Mouse (Mus musculus) kidney, postnatal 25 days (tissue): Measurements from ENCODE around the gene Mcoln3.

Experiments
- DNase-seq, 2 experiments: peaks; one replicate each; pipeline ENCODE4 v3.0.0; 2021; ENCODE audit warnings: mixed read lengths in 2 of 2

The Mcoln3 gene

DNA sequence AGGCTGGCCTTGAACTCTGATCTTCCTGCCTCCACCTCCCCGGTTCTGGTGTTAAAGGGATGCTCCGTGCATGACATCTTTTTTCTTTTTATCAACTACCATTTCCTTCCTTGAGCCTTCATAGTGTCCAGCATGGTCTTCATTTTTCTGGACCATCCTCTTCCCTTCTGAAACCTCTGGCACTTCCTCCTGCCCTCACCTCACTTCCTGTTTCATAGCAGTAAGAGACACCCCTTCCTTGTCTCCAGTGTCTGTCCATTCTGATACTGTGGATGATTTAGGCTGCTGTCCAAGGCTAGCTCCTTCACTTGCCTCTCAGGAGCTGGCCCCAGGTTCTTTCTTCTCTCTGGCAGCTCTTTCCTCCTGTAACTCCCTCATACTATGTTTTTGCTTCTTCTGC is 18.2 kb downstream of the Mcoln3 start:
- no peak for DNase-seq

DNA sequence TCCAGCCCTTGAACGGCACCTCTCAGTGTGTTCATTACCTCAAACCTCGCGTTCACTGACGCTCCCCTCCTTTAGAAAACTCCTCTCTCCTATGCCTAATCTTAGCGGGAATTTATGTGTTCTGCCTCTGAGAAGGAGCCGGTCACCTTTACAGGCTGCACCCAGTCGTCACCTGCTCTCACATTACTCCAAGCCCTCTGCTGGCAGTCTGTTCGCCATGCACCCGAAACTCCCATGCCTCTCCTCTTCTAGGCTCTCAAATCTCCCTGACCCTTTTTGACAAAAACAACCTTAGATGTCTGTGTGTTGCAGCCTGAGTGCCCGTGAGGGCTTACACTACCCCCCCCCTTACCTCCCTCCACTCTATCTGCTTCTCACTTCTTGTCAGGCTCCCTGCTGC is 19.2 kb downstream of the Mcoln3 start:
- peak; percentile 38 to 45 for DNase-seq

DNA sequence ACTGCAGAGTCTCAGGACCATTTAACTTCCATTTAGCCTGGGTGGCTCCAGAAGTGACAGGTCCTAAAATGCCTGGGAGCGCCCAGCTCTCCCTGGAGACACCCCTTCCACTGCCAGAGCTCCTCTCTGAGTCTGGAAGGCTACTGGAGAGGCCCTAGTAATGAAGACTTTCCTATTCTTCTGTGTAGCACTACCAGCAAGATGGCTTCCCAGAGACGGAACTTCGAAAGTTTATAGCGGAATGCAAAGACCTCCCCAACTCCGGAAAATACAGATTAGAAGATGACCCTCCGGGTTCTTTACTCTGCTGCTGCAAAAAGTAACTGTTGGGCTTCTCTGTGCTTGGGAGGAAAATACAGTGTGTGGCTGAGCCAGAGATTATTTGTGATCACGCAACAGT is 23.0 kb downstream of the Mcoln3 start:
- no peak for DNase-seq

DNA sequence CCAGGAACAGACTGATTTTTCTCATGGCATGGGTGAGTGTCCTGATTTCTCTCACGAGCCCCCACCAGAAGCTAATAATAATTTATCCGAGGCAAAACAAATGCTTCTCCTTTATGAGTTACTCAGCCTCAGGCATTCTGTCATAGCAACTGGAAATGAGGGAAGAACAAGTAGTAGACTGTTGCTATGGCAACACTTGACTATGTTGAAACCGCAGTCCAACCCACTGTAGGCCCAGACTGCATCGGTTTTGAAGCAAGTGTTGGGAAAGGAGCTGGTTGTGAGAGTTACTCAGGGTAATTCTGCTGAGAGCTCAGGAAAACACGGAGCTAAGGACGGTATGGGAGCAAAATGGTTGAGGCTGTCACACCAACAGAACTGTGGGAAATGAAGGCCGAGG is 25.3 kb downstream of the Mcoln3 start:
- no peak for DNase-seq

DNA sequence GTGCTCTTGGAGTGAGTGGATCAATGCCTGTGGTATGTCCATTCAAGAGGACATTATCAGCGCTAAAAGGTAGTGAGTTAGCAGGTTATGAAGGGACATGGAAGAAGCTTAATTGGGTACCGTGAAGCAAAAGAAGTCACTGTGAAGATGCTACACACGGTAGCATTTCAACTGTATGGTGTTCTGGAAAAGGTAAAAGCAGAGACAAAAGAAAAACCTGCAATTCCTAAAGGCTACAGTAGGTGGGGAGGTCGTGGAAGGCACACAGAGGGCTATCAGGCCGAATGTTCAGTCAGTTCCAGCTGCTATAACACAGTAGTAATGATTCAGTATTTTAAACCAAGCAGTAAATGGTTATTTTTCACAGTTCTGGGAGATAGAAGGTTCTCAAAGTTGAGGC is 28.3 kb downstream of the Mcoln3 start:
- no peak for DNase-seq

DNA sequence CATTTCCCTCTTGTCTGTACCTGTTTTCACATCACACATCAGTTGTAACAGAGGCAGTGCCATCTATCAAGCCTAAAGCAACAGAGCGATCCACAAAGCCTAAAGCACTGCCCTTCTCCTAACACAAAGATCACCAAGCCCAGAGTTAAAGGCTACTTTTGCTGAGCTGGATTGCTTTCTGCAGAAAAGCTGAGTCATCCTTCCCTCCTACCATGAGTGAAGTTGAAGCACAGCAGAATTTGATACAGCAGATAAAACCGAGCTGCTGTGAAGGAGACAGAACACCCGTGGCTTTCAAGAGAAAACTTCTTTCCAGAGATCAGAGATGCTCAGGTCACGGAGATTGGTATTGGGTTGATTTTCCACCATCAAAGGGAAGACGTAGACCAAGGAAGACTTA is 28.9 kb downstream of the Mcoln3 start:
- no peak for DNase-seq

DNA sequence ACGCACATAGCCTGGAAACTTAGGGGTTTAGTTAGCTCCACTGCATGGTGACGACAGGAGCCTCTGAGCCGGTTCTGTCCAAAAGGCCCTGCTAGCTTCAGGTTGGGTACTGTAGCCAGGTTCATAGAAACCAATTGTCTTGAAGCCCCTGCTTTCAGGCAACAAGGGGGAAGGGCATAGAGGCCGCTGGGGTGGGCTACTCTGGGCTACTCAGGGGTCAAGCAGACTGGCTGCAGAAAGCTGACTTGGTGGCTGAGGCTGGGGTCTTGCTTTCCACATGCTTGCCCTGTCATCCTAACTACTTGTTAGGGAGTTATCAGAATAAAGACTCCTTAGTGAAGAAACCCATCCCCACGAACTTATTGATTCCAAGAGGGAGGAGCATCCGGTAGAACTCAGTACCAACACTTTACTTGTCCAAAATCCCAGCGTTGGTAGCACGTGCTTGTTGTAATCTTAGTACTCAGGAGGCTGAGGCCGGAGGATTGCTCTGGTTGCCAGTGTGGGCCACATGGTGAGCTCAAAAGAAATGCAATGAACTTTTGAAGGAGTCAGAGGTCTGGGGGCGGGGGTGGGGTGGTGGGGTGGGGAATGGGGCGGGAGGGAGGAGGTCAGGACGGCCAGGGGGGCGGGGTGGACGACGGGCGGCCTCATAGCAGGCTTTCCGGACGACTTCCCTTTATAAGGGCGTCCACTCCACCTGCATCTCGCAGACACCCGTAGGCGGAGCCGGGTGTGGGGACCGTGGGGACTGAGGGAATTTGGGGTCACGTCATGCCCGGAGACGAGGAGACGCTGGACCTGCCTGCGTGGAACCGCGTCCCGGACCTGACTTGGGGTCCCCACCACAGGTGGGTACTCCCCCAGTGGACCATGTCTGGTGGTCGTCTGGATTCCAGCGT is 32.2 kb downstream of the Mcoln3 start, which contains the start of gene Mcoln2:
Mcoln2 (plus strand) TSS at position 678 of the 902 bp plus-strand sequence.
- DNase-seq: peak; percentile 9 to 61

DNA sequence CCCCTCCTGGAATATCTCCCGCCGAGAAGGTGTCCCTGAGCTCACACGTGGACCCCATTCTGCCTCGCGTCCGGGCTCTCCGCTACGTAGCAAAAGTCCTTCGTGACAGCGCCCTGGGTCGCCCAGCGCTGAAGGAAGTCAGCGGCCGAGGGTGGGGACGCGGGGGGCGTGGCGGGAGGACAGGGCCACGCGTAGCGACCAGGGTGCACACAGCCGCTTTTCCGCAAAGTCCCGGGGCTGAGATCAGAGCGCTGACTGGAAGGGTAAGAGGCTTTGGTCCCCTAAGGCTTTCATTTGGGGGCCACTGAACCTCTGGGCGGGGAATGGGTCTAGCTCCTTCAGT is 32.8 kb downstream of the Mcoln3 start:
- peak; percentile 40 to 65 for DNase-seq

DNA sequence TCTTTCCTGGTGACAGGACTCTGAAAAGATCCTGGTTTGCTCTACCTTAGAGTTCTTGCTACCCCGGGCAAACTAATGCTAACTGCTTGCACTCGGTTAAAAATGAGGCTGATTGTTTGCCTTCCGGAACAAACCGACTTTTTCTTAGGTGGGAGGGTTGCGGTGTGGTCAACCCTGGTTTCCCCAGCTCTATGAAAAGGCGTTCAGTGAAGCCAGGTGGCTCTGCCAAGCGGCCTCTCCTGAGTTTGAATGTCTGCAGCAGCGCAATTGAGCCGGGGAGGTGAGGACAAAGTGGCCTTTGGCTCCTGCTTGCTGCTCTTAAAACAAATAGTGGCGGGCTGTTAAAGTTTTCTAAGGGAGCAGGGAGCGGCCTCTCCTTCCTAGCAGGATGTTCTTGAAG is 33.3 kb downstream of the Mcoln3 start:
- DNase-seq: peak; percentile 53 to 69

DNA sequence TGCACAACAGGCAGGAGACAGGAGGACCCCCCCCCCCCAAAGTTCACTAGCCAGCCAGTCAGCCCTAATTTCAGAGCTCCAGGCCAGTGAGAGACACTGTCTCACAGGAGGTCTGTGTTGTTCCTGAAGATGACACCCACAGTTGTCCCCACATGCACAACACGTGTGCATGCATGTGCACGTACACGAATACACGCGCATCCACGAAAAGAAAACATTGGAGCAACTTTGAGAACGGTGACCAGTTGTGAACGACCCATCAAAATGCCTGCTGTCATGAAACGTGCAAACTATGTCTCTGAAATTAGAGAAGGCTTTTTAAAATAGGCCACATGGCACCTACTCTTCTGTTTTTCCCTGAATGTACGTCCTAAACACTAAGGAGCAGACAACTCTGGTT is 34.1 kb downstream of the Mcoln3 start:
- no peak for DNase-seq

DNA sequence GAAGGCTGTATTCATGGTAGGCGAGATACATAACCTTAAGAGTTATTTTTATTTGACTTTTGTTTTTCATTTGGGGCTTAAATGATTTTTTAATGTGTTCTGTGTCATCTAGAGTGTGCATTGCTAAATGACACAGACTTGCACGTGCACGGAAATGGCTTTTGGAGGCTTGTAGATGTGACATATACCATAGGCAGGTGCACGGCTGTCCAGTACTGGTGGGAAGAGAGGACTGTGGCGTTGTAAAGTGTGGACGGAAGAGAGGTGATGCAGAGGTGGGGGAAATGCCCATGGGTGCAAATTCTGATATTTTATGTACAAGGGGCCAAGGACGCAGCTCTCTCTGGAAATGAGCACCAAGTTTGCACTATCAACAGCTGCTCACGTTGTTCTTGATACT is 34.5 kb downstream of the Mcoln3 start:
- no peak for DNase-seq

DNA sequence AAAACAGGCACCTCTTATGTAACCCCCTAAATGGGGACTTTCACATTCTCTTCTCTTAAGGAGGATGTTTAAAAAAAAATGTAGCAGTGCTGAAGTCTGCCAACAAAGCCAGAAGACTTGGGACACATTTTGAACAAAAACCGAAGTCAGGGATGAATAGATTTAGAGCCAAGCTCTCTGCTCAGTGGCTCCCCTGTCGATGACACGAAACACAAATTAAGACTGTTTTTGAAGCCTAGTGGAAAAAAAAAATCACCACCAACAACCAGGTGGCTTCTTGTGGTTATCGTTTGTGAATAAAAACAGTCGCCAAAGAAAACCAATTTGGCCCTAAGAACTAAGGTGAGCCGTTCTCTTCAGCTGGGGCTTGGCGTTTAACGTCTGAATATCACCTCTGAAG is 35.1 kb downstream of the Mcoln3 start:
- DNase-seq: no peak

DNA sequence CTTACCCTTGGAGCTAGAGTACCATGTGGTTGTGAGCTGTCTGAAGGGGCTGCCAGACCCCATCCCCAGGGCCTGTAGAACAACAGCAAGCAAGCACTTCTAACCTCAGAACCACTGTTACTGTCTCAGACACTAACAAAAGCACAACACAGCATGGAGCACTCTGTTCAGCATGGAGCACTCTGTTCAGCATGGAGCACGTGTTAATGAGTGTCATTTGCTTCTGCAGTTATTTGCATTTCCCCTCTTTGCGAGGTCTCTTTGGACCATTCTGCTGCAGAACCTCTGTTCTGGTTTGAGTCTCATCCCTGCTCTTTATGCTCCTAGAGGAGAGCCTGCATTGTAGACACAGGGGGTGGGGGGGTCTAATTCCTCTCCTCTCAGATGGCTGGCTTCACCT is 35.7 kb downstream of the Mcoln3 start:
- DNase-seq: no peak

DNA sequence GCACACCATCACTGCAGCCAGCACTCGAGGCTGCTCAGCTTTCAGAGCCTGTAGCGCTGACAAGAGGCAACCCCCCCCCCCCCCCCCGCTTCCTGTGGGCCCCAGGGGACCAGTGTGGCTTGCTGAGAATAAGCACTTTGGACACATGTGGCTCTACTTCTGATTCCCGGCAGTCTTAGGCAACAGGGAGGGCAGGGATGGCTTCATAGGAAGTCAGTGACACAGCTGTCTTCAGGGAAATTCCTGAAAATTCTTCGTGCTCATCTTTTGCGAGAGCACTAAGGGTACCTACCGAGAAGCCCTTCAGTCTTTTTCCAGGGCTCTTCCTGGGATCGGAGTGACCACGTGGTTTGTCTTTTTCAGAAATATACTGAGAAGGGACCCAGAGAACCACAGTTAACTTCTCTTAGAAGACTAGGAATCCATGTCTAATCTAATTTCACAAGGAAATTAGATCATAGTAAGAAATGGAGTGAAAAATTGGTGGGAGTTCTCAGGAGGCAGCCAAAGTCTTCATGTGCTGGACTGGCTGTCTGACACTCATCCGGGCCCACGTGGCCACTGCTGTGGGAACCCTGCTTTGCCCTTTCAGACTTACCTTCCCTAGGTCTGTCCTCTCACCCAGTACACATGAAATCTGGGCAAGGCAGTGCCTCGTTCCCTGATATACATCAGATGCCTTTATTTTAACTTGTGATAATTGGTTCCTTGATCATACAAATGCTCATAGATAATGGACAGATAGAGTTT is 36.8 kb downstream of the Mcoln3 start:
- DNase-seq: peak in 1 of 2 experiments; percentile 40

DNA sequence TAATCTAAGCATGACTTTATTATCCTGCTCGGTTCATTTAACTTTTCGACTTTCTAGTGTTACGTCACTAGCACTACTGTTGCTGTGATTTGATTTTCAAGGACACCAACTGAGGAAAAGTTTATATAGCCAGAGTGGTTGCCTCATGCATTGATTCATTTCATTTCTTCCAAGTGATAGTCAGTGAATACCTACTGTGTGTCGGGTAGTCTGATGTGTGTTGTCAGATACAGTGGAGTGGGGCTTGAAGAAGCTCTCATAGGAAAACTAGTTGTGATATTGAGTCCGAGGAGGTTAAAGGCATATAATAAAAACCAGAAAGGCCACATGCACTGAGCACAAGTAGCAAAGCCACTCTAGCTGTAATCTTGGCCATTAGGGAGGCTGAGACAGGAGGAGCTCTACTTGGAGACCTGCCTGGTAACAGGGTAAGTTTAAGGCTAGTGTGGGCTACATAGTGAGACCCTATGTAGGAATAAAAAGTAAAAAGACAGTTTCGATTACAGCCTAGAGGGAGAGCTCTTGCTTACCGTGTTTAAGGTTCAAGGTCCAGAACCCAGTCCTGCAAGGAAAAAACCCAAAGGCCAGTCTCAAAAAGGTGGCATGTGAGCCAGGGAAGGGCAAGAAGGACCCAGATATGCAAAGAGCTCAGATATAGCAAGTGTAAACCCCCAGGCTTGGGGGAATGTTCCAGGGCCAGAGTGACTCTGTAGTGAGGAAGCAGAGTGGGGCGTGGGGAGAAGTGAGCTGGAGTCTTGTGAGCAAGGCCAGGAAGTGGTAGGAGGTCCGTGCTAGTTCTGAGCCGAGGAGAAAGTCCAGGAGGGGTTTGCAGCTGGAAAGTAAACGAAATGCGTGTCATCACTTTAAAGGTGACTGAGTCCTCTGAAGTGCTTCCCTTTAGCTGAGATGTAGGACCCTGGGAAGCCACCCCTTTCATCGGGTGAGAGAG is 38.7 kb downstream of the Mcoln3 start:
- no peak for DNase-seq

DNA sequence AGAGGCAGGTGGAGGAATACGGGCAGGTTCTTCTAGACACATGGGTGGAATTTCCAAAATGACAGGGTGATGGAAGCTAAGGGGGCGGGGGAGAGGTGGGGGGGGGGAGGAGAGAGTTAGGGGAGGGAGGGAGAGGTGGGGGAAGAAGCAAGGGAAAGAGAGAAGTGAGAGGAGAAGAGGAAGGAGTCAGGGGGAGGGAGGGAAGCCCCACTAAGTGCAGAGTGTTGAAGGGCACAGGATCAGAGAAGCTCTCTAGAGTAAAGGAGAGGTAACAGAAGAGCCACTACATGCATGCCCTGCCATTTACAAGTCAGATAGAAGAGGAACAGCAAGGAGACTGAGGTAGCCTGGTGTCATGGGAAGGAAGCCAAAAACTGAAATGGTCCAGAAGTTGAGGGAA is 39.6 kb downstream of the Mcoln3 start:
- DNase-seq: no peak

DNA sequence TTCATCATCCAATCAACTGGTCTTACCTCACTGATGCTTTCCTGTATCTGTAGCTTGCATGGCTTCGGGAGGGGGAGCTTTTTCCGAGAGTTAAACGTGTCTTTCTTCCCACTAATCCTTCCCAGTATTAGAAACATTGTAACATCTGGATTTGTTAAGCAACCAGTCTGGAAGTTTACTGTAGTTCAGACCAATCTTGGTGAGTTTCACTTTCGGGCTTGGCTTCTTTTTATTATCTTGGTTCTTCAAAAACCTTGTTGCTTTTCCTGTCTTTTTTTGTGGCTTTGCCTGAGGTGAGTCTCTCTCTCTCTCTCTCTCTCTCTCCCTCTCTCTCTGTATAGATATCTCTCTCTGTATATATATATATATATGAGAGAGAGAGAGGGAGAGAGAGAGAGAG is 40.8 kb downstream of the Mcoln3 start:
- DNase-seq: no peak

DNA sequence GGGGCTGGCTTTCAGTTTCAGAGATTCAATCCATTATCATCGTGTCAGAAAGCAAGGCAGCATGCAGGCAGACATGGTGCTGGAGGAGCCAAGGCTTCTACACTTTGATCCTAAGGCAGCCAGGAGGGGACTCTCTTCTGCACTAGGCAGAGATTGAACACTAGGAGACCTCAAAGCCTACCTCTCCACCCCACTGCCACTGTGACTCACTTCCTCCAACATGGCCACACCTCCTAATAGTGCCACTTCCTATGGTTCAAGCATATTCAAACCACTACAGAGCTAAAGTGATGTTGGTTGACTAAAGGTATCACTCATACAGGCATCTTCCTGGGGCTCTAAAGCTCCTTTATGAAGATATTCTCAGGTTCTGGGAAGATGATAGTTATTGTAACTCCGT is 42.1 kb downstream of the Mcoln3 start:
- no peak for DNase-seq

DNA sequence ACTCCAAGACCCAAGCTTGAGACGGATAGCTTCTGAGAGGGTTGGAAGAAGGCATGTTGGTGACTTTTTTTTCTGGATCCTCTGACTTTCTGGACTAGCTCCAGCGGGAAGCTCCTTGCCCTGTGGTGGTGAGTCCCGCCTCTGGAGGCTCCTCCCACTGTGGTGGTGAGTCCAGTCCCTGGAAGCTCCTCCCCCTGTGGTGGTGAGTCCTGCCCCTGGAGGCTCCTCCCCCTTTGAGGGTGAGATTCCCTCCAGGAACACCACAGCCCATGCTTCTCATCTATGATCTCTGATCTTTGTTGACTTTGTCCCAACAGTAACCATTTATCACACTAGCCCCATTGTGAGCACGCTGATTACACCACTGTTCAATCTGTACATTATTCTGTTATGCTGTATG is 44.9 kb downstream of the Mcoln3 start:
- DNase-seq: no peak

DNA sequence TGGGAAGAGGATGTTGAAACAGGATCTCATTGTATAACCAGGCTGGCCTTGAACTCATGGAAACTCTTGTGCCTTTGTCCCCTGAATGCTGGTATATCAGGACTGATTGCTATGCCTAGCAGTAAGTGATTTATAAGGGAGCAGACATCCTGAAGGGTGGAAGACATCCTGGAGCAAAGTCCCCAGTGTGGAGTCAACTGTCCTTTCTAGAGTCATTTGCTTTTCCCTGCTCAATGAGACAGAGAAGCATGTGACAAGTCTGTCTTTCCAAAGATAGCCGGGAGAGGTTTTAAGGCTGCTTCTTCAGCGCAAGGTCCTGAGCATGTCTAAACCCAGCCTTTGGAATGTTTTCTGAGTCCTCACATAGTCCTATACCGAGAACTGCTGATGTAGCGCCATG is 52.1 kb downstream of the Mcoln3 start:
- no peak for DNase-seq

DNA sequence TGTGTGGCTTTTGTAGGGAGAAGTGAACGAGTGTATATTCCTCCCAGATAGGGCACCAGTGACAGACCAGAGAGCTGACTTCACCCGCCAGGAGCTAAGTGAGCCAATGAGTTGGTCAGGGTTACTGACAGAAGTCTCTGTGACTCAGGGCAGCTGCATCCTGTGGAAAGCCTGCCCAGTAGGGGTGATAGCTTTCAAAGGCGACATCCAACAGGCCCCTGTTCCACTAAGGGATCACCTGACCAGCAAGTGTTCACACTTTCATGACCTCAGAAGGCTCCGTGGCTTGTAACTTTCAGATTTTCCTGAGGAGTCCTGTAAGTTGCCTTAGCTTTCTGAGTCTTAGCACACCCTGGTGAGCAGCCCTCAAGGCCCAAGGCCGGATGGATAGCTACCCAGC is 55.8 kb downstream of the Mcoln3 start:
- no peak for DNase-seq

DNA sequence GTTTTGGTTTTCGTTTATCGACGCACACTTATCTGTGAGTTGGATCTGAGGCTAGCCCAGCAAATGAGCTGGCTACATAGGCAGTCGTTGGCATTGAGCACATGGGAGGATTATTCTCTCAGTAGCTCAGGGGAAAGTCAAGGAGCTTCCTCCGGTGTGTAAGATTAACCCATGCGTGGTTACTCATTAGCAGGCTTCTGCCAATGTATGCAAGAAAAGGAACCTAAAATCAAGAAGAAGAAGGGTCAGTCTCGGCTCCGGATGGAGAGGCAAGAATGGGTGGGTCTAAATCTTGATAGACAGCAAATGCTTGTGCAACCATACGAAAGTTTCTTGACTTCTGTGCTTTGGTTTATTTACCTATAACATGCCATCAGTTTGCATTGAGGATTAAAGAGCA is 57.0 kb downstream of the Mcoln3 start:
- DNase-seq: peak in 1 of 2 experiments; percentile 32

DNA sequence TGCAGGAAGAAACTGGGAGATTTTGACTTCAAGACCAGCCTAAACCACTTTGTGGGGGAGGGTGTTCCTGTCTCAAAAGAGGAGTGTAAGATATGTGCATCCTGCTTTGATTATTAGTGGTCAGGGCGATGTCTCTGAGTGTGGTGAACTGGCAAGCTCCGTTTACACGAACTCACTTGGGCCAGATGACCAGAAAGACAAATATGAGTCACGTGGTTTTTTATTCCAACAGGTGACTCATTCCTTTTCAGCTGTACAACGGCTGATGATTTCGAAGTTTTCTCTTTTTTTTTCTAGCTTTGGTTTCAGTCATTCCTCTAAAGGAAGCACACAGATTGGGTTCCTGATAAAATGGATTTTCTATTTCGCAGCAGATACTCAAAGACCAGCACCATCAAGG is 60.0 kb downstream of the Mcoln3 start:
- no peak for DNase-seq
